16 mouse cellular contexts compared by ENCODE assay signal in the genomic region with DNA sequence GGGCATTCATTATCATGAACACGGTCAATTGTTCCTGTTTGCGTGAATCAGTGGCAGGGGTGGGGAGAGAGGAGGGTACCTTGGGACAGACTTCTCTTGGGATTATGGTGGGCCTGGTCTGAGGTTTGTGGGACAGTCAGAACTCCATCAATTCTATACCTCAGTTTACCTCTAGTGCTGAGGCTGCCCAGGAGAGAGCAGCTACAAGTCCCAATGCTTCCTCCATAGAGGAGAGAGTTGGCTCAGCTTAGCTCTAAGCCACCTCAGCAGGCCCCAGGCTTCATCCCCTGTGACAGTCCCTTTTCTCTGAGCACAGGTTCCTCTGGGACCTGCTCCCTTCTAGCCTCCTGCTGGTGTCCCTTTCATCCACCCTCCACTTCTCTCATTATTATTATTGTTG.
"Had no signal": no experiment of that assay in that cellular context is flagged by ENCODE, and none has a peak within 500 bp of the region (broad histone marks: within the 10 kb centered on the region; RNA-seq: fewer than 3 reads in every experiment).

No protein-coding gene starts in this region.

- H3K4me2 ChIP-seq: liver, embryonic 13.5 days; liver, embryonic 15.5 days; lung, embryonic 15.5 days; midbrain, embryonic 11.5 days; midbrain, embryonic 13.5 days; midbrain, embryonic 15.5 days; neural tube, embryonic 12.5 days; stomach, embryonic 15.5 days had no signal

- H3K27ac ChIP-seq: liver, embryonic 13.5 days; liver, embryonic 15.5 days; lung, embryonic 15.5 days; macrophage; midbrain, embryonic 13.5 days; midbrain, embryonic 15.5 days; neural tube, embryonic 12.5 days; stomach, embryonic 15.5 days; stomach, postnatal 0 days had no signal

- H3K36me3 ChIP-seq: liver, embryonic 13.5 days; liver, embryonic 15.5 days; lung, embryonic 15.5 days; midbrain, embryonic 13.5 days; midbrain, embryonic 15.5 days; neural tube, embryonic 12.5 days; stomach, embryonic 15.5 days had no signal

- H3K9me3 ChIP-seq: liver, embryonic 13.5 days; liver, embryonic 15.5 days; lung, embryonic 15.5 days; midbrain, embryonic 13.5 days; midbrain, embryonic 15.5 days; neural tube, embryonic 12.5 days; stomach, embryonic 15.5 days had no signal

- DNase-seq: liver, embryonic 13.5 days; liver, postnatal 0 days; lung, adult 2 months; lung, postnatal 14 days; right cerebral cortex, postnatal 14 days had no signal

- ATAC-seq: liver, postnatal 0 days; lung, postnatal 0 days; midbrain, embryonic 13.5 days; midbrain, embryonic 15.5 days had no signal

- H3K4me1 ChIP-seq: liver, embryonic 13.5 days; liver, embryonic 15.5 days; megakaryocyte, embryonic 14.5 days; midbrain, embryonic 13.5 days; midbrain, embryonic 15.5 days; neural tube, embryonic 12.5 days; stomach, embryonic 15.5 days had no signal

- H3K4me3 ChIP-seq: liver, embryonic 13.5 days; liver, embryonic 15.5 days; lung, embryonic 15.5 days; megakaryocyte, embryonic 14.5 days; midbrain, embryonic 13.5 days; midbrain, embryonic 15.5 days; neural tube, embryonic 12.5 days; stomach, embryonic 15.5 days had no signal

- H3K27me3 ChIP-seq: liver, embryonic 15.5 days; lung, embryonic 15.5 days; midbrain, embryonic 13.5 days; midbrain, embryonic 15.5 days; neural tube, embryonic 12.5 days; stomach, embryonic 15.5 days had no signal

- H3K9ac ChIP-seq: liver, embryonic 13.5 days; liver, embryonic 15.5 days; liver, postnatal 0 days; lung, embryonic 15.5 days; midbrain, embryonic 13.5 days; midbrain, embryonic 15.5 days; neural tube, embryonic 12.5 days; stomach, embryonic 15.5 days had no signal
